Mouse (Mus musculus): ENCODE measurements at regions not wholly inside any gene's neighbourhood (a gene's known extent, or its start where the extent isn't known, plus 50 kb on each side); places are given as distances from the start of the nearest gene placed in this dataset.

DNA sequence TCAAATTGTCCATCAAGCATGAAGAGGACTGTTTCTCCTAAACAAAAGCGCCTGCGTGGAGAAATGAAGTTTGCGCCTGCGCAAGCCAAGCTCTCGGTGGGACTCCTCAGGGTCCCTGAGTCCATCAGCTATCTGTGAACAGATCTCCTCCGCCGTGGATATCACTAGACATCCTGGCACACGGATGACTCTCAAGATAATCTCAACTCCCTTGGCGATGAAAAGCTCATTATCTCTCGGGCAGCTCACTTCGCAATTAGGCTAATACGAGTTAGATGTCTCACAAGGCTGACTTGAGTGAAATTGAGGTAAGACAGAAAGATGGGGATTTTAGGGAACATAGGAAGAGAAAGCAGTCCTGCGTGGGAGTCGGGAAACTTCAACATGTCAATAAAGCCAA lies 202.1 kb upstream of the Jmjd1c start:
- TF ChIP-seq CTCF (conservative IDR thresholded peaks at IDR 0.05; ENCODE audit: low read length) (no peak), POU5F1 (IDR thresholded peaks at IDR 0.05; ENCODE audit: borderline replicate concordance, low read length) (no peak)
